Mouse (Mus musculus): ENCODE measurements around the gene Mrpl35.

GRCm38 (mm10) chr6:71778016-71778415 is 48.8 kb downstream of the Mrpl35 start:
- no peak for TF ChIP-seq EP300 (IDR thresholded peaks at IDR 0.05; ENCODE audit: insufficient read depth, low read depth, low read length)
- TF ChIP-seq POLR2A (IDR thresholded peaks at IDR 0.05; ENCODE audit: insufficient read depth, low read length), result no peak

All from ES-Bruce4 (cell line).